Mouse (Mus musculus) 3T3-L1 (cell line): Measurements from ENCODE around the gene Hs1bp3.
A peak's percentile ranks its signal among the peaks of the same experiment; 100 is the strongest.

ENCODE experiments used
- DNase-seq: peaks from one replicate; pipeline ENCODE4 v3.0.0-alpha.2; 2015; ENCODE audit warnings: low read depth, low spot score

Gene Hs1bp3

GRCm38 (mm10) chr12:8336601-8337285 lies 23.5 kb downstream of the Hs1bp3 start:
- no peak for DNase-seq

DNA sequence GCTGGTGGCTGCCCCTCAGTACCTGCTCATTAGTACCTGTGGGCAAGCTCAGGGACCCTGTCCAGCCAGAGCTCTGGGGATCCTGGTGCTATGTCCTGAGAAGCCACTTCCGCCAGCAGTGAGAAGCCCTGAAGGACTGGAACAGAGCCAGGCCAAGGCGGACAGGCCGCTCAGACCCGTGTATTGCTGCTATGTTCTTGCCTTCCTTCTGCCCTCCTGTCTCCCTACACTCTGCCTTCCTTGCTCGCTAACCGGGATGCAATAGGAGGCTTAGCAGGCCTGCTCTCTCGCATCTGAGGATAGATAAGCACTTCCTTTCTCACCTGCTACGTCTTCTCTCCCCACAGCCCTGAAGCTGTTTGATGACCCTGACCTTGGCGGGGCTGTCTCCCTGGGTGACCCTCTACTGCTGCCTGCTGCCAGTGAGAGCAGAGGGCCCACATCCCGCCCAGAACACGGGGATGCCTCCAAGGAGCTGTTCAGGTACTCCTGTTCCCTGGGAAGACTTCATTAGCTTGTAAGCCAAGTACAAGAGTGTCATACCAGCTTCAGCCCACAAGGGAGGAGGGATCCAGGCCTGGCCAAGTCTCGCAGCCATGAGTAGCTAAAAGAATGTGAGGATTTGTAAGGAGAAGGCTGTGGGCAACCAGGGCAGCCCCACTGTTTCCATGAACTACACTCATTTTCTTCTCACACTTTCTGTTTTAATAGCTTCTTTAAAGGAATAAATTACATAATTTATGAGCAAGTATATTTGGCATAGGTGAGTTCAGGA lies 24.2 kb downstream of the Hs1bp3 start:
- peak; percentile 55 for DNase-seq

DNA sequence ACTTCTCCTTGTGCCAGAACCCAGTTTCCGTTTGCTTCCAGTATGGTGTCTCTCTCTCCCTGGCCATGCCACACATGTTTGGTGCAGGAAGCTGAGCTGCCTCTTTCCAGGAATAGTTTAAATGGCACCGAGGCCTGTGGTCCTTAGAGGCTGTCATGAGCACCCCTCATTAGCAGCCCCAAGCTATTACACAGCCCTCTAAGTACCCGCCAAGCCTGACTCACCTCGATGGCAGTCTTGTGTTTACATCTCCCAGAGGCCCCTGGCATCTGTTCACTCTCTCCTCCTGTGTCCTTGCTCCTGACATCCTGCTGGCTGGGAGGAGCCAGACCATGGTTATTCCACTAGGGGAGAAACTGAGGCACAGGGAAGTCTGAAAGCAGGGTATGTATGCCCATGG lies 25.3 kb downstream of the Hs1bp3 start:
- peak; percentile 75 for DNase-seq

DNA sequence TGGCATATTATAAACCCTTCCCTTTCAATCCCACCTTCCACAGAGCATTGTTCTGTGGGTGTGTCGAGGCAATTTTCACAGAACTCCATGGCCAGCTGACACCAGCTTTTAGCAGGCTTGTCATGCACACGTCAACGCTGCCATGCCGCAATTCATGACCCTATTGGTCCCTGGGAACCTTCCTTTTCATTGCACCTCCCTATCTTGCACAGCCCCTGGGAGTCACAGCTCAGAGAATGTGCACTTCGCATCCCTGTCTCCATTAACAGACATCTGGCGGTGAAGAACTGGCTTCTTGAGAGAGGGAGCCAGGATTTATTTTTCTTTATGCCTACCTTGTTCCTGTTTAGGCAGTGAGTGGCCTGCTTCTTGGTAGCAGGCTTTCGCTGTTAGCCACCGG lies 25.7 kb downstream of the Hs1bp3 start:
- DNase-seq: no peak

DNA sequence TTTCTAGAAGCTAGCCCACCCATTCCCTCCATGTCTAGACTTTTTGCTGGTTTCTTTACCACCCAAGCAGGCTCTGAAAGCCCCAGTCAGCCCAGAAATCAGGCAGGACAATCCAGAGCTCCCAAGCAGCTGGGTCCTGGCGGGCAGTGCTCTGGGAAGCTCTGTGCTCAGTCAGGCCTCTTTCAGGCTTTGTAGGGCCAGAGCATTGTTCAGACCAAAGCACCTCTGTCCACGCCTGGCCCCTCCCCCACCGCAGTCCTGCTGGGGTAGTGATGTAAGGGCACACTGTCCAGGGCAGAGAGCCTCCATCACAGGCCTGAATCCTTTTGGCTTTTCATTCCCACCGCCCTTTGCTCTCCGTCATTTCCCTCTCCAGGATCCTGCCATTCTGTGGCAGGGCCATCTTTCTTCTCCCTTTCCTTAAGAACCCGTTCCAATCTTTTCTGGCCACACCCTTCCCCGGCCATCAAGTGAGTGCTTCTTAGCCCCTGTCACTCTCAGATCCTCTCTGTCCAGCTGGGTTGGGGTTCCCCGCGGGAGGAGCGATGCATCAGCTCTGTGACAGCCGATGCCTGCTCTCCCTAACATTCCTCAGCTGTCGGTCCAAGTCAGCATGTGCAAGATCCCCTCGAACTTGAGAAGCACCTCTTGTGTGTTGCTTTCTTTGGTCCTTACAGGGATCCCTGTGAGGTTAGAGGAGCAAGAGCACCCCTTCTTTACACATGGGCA lies 26.5 kb downstream of the Hs1bp3 start:
- DNase-seq: no peak

- DNase-seq: no peak
These were observed 27.8 kb downstream of the Hs1bp3 start for GRCm38 (mm10) chr12:8341008-8341407.

DNA sequence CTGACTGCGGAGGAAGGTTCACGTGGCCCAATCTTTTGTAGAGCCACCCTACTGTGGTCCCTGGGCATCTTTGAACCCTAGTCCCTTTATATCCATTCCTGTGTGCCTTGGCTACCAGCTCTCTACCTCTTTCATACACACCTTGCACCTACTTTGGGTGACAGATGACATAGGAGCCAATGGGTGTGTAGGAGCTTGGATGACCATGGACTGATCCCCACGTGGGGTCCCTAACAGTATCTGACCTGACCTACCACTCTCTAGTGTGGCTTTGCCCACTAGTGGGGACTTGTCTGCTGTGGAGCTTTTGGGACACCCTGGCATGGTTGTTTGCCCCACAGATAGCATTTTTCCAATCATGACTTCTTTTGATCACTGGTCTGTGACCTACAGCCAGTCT lies 30.1 kb downstream of the Hs1bp3 start:
- no peak for DNase-seq

GRCm38 (mm10) chr12:8344897-8345296 lies 31.7 kb downstream of the Hs1bp3 start:
- no peak for DNase-seq

GRCm38 (mm10) chr12:8345539-8345938 lies 32.3 kb downstream of the Hs1bp3 start:
- no peak for DNase-seq

DNA sequence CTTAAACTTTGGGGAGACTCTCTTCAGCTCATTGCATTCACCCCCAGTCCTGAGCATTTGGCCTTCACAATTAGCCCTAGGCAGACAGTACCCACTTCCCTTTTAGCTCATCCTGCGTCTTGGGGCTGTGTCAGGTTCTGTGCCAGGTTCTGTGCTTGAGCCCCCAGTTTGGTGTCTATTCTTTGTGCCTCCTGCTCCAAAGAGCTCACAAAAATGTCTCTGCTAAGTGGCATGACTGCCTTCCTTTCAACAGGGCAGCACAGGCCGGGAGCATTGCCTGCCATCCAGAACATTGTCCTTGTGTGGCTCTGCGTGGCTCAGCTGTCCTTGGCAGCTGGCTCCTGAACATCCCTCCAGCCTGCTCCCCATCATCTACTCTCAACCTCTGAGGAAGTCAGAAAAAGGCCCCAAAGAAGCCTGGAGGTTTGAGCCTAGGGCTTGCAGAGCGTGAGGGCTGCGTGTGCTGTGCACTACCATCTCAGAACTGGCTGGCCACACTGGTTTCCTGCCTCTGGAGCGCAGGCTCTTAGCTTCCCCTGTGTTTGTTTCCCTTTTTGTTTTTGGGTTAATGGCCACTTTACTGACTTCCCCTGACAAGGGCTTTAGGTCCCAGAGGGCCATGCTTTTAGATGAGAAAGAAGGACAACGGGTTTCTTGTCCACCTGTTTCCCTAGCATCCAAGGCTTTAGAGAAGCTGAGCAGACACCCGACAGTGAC lies 34.7 kb downstream of the Hs1bp3 start:
- DNase-seq: no peak

DNA sequence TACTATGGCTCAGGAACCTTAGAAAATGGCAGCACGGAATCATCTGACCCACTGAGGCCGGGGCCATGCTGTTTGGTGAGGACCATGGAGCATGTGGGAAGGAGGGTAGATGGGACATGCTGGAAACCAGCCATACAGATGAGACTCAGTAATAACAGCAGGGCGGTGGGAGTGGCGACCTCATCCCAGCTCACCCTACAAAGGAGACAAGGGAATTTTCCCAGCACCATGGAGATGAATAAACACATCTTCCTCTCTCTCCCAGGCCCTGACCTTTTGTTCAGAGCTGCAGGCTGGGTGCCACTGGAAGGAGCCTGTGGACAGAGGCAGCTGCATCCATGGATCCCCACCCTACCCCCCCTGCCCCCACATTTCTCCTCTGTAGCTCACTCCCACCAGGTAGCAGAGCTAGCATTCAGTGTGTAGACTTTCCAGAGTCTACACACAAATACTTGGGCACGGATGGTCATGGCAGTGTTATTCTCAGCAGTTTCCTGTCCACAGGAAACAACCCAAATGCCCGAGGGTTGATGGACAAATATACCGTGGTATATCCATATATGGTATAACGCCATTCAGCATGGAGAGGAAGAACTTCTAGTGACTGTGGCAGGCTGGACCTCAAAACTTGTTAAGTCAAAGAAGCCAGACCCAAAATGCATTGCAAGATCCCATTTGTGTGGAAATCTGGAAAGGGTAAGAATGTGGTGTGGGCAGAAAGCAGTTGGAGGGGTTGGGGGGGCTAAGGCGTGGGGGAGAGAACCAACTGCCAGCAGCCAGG lies 35.7 kb downstream of the Hs1bp3 start:
- no peak for DNase-seq

DNA sequence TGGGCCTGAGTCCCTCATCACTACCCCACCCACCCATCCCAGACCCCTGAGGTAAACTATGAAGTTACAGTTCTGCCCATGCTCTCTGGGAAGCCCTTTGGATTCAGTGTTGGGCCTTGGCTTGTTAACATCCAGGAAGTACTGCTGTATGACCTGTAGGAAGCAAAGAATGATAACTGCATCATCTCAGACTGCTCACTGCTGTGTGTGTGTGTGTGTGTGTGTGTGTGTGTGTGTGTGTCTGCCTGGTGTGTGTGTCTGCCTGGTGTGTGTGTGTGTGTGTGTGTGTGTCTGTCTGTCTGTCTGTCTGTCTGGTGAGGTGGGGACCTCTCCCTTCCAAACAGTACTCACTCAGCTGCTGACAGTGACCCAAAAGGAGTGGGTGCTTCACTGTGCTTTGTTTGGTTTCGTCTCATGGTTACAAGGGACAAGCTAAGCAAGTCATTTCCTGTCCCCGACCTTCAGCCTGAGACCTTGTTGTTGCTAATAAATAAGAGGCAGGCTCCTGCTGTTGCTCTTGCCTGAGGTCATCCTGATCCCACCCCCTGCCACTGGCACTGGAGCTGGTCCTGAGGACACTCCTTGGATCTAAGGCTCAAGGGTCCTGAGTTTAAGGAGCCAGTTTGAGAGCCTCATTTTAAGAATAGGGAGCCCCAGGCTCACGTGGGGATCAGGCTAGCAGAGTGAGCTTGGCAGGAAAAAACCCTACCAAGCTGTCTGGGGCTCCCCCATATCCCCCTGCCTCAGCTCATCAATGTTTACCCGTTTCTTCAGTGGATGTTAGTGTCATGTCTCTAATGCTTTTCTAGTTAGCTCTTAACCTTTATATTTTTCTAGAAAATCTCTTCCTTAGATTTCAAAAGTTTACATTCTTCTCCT lies 38.0 kb downstream of the Hs1bp3 start:
- no peak for DNase-seq

DNA sequence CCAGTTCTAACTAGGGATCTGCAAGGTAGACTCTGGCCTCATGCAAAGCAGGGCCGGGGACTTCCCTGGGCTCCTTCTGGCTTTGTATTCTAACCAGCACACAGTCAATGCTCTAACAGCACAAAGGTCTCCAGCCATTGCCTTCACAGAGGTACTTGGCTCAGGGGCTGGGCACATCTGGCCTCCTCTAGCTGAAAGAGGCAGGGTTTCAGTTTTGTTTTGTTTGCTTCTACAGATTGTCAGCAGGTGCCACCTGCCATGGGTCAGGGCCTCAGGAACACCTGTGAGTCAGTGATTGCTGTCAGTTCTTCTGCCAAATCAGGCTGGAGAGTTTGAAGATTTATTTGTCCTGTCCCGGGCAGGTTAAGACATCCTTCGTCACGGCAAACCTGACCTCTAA lies 39.8 kb downstream of the Hs1bp3 start:
- DNase-seq: no peak

GRCm38 (mm10) chr12:8354187-8354586 lies 41.0 kb downstream of the Hs1bp3 start:
- DNase-seq: no peak

GRCm38 (mm10) chr12:8355011-8355410 lies 41.8 kb downstream of the Hs1bp3 start:
- DNase-seq: no peak

GRCm38 (mm10) chr12:8357449-8357848 lies 44.2 kb downstream of the Hs1bp3 start:
- peak; percentile 99 for DNase-seq

GRCm38 (mm10) chr12:8358344-8358966 lies 45.2 kb downstream of the Hs1bp3 start:
- DNase-seq: no peak

- DNase-seq: no peak
These were observed 46.3 kb downstream of the Hs1bp3 start for GRCm38 (mm10) chr12:8359418-8360112.

DNA sequence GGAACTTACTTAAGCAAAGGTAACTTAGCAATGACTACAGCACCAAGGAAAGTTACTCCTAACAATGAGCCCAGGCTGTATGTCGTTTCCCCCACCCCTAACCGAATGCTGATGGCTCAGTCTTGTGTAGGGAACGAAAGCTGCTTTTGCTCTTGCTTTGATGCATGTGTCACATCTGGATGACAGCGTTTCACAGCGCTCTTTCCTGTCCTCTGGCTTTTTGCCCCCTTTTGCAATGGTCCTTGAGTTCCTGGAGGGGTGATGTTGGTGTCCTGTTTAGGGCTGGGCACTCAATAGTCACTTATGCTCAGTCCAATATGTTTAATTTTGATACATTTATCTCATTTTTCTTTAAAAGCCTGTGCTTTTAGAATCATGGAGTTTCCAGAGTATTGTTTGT lies 48.6 kb downstream of the Hs1bp3 start:
- no peak for DNase-seq
